10 mouse cellular contexts compared by ENCODE assay signal in the genomic region with DNA sequence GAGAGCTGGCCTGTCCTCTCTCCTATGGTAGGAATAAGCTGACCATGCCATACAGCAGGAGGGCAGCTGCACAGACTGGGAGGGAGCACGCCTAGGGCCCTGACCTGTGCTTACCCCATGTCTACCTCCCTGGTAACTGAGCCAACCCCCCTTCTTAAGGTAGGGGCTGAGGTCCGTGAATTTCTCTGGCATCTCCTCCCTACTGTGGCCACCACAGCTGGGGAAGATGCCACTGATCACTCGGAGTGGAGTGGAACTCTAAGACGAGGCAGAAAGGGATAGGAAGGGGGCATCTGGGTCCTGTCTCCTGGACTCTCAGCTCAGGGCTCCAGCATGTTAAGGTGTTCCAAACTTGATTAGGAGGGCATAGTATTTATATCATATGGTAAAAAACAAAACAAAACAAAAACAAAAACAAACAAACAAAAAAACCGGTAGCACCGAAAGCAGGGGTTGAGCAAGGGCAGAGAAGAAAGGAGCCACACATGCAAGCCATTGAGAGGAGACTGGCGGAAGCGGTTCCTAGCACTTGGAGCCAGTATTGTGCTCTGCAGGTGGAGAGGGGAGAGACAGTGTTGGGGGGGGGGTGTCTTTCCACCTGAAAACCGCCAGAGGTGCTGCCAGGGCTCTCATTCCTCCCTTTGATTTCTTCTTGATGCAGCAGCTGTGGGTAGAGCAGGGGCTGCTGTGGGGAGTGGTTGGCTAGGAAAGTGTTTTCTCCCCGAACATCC. TPM values are rescaled to one million over a fixed set of nuclear protein-coding genes. Genes with fewer than 3 reads are reported as not detected.
DNase-seq lines count a peak whose midpoint lies in the region; ATAC-seq lines count a peak whose summit lies in the region.
"Had no signal": no experiment of that assay in that cellular context is flagged by ENCODE, and none has a peak within 500 bp of the region (broad histone marks: within the 10 kb centered on the region; RNA-seq: fewer than 3 reads in every experiment).

No protein-coding gene starts in this region.

- ATAC-seq in forebrain, embryonic 11.5 days (replicated peaks; ENCODE audit: low FRiP score): no peak
- ATAC-seq in forebrain, embryonic 12.5 days (ENCODE audit: low FRiP score): no peak
- no peak for ATAC-seq in kidney, embryonic 15.5 days (replicated peaks; ENCODE audit: low FRiP score)
- 0 out of 2 replicates have a peak, but pooled peaks have one; percentile 5 for ATAC-seq in intestine, embryonic 16.5 days
- no peak for ATAC-seq in stomach, embryonic 15.5 days (ENCODE audit: insufficient read depth, low FRiP score, low read depth)
- ATAC-seq: Patski had no signal

- 51% methylated on average over 10 of the region's 10 CpGs for WGBS in forebrain, embryonic 11.5 days
- WGBS in forebrain, embryonic 12.5 days: 57% methylated on average over 10 of the region's 10 CpGs
- WGBS in kidney, embryonic 15.5 days: 58% methylated on average over 10 of the region's 10 CpGs
- 45% methylated on average over 10 of the region's 10 CpGs for WGBS in intestine, embryonic 16.5 days
- 37% methylated on average over 10 of the region's 10 CpGs for WGBS in stomach, embryonic 15.5 days

- no peaks in the 10 kb centered on the region for H3K36me3 ChIP-seq in forebrain, embryonic 11.5 days (ENCODE audit: control insufficient read depth, insufficient read depth, low read length)
- 0 out of 2 replicates have a peak, but pooled peaks cover 6% of the 10 kb centered on the region for H3K36me3 ChIP-seq in forebrain, embryonic 12.5 days (replicated peaks)
- no peaks in the 10 kb centered on the region for H3K36me3 ChIP-seq in kidney, embryonic 15.5 days
- no peaks in the 10 kb centered on the region for H3K36me3 ChIP-seq in intestine, embryonic 16.5 days (ENCODE audit: control insufficient read depth, insufficient read depth, low read length)
- H3K36me3 ChIP-seq in stomach, embryonic 15.5 days: no peaks in the 10 kb centered on the region

- no peaks in the 10 kb centered on the region for H3K9me3 ChIP-seq in forebrain, embryonic 11.5 days (ENCODE audit: control insufficient read depth, low read length)
- H3K9me3 ChIP-seq in forebrain, embryonic 12.5 days: no peaks in the 10 kb centered on the region
- no peaks in the 10 kb centered on the region for H3K9me3 ChIP-seq in kidney, embryonic 15.5 days (replicated peaks)
- H3K9me3 ChIP-seq in intestine, embryonic 16.5 days (ENCODE audit: control insufficient read depth, low read length): no peaks in the 10 kb centered on the region
- no peaks in the 10 kb centered on the region for H3K9me3 ChIP-seq in stomach, embryonic 15.5 days

- no peak overlapping the region for H3K4me2 ChIP-seq in forebrain, embryonic 11.5 days (ENCODE audit: low read depth, low read length, severe bottlenecking)
- no peak overlapping the region for H3K4me2 ChIP-seq in forebrain, embryonic 12.5 days
- no peak overlapping the region for H3K4me2 ChIP-seq in kidney, embryonic 15.5 days
- no peak overlapping the region for H3K4me2 ChIP-seq in intestine, embryonic 16.5 days (ENCODE audit: low read depth, low read length)
- H3K4me2 ChIP-seq in stomach, embryonic 15.5 days: peak overlapping the region; percentile 23; the same call in 1 of the 2 replicates

- H3K4me3 ChIP-seq in forebrain, embryonic 11.5 days (ENCODE audit: low read depth, low read length): no peak overlapping the region
- H3K4me3 ChIP-seq in forebrain, embryonic 12.5 days (replicated peaks): no peak overlapping the region
- H3K4me3 ChIP-seq in kidney, embryonic 15.5 days (replicated peaks): no peak overlapping the region
- H3K4me3 ChIP-seq in intestine, embryonic 16.5 days (ENCODE audit: low read length): no peak overlapping the region
- H3K4me3 ChIP-seq in stomach, embryonic 15.5 days (replicated peaks): no peak overlapping the region

- H3K4me1 ChIP-seq in forebrain, embryonic 11.5 days (replicated peaks; ENCODE audit: control insufficient read depth, insufficient read depth, low read length): peaks cover 3% of the 10 kb centered on the region; the same call in 1 of the 2 replicates
- H3K4me1 ChIP-seq in forebrain, embryonic 12.5 days: peaks cover 62% of the 10 kb centered on the region
- H3K4me1 ChIP-seq in kidney, embryonic 15.5 days: peaks cover 72% of the 10 kb centered on the region
- peaks cover 68% of the 10 kb centered on the region for H3K4me1 ChIP-seq in intestine, embryonic 16.5 days (ENCODE audit: control insufficient read depth, insufficient read depth, low read length)
- H3K4me1 ChIP-seq in stomach, embryonic 15.5 days: peaks cover 76% of the 10 kb centered on the region

- H3K27me3 ChIP-seq in forebrain, embryonic 11.5 days (ENCODE audit: control insufficient read depth, insufficient read depth, low read length): no peaks in the 10 kb centered on the region
- H3K27me3 ChIP-seq in forebrain, embryonic 12.5 days: 0 out of 2 replicates have a peak, but pooled peaks cover 8% of the 10 kb centered on the region
- no peaks in the 10 kb centered on the region for H3K27me3 ChIP-seq in kidney, embryonic 15.5 days
- no peaks in the 10 kb centered on the region for H3K27me3 ChIP-seq in intestine, embryonic 16.5 days (replicated peaks; ENCODE audit: control insufficient read depth, insufficient read depth, low read length)
- no peaks in the 10 kb centered on the region for H3K27me3 ChIP-seq in stomach, embryonic 15.5 days (replicated peaks)
- H3K27me3 ChIP-seq: Patski had no signal

- no peak for DNase-seq in forebrain, embryonic 11.5 days (ENCODE audit: low spot score)
- no peak for DNase-seq in kidney, postnatal 14 days
- no peak for DNase-seq in yolk sac, embryonic 10.5 days (ENCODE audit: low spot score)
- DNase-seq in right cerebral cortex, adult 18-20 months: no peak
- DNase-seq: right cerebral cortex, postnatal 14 days had no signal

- 0 out of 2 replicates have a peak overlapping the region, but pooled peaks have one; percentile 8 for H3K9ac ChIP-seq in forebrain, embryonic 11.5 days (ENCODE audit: low read length)
- no peak overlapping the region for H3K9ac ChIP-seq in forebrain, embryonic 12.5 days
- no peak overlapping the region for H3K9ac ChIP-seq in kidney, embryonic 15.5 days
- peak overlapping the region; percentile 30; the same call in 1 of the 2 replicates for H3K9ac ChIP-seq in intestine, embryonic 16.5 days (ENCODE audit: low read depth, low read length)
- H3K9ac ChIP-seq in stomach, embryonic 15.5 days: no peak overlapping the region

- H3K27ac ChIP-seq in forebrain, embryonic 11.5 days (ENCODE audit: low read depth, low read length): no peak overlapping the region
- H3K27ac ChIP-seq in forebrain, embryonic 12.5 days: no peak overlapping the region
- H3K27ac ChIP-seq in kidney, embryonic 15.5 days: peak overlapping the region; percentile 91
- peak overlapping the region; percentile 83 for H3K27ac ChIP-seq in intestine, embryonic 16.5 days (ENCODE audit: low read length)
- peak overlapping the region; percentile 84 for H3K27ac ChIP-seq in stomach, embryonic 15.5 days

RNA-seq across cellular contexts. Expression of a gene that starts 56.6 kb away (rescaled TPM):
- polyA plus RNA-seq in forebrain, embryonic 11.5 days (2014; fragmentation: Nextera tagmentation; extraction: Ambion mirVana): not detected in 2 replicates
- not detected in 2 replicates for polyA plus RNA-seq in forebrain, embryonic 12.5 days (2016; fragmentation: Nextera tagmentation; extraction: Ambion mirVana)
- 4.5 and 5.2 TPM in 2 replicates for polyA plus RNA-seq in kidney, embryonic 15.5 days (2015; fragmentation: Nextera tagmentation; extraction: Ambion mirVana)
- polyA plus RNA-seq in intestine, embryonic 16.5 days (2015; fragmentation: Nextera tagmentation; extraction: Ambion mirVana): 34.8 and 45.4 TPM in 2 replicates
- polyA plus RNA-seq in stomach, embryonic 15.5 days (2015; fragmentation: Nextera tagmentation; extraction: Ambion mirVana): 4.9 and 7.7 TPM in 2 replicates

Comparison
In these comparisons a context has a peak if more than half of its experiments do, and no peak if none do; other contexts are left out.
1. H3K9ac ChIP-seq: peak in forebrain, embryonic 11.5 days (single experiment) and intestine, embryonic 16.5 days (single experiment); none in forebrain, embryonic 12.5 days (single experiment), kidney, embryonic 15.5 days (single experiment) and stomach, embryonic 15.5 days (single experiment).
2. H3K27ac ChIP-seq: peak in kidney, embryonic 15.5 days (single experiment), intestine, embryonic 16.5 days (single experiment) and stomach, embryonic 15.5 days (single experiment); none in forebrain, embryonic 11.5 days (single experiment) and forebrain, embryonic 12.5 days (single experiment).